Mouse (Mus musculus) heart, adult 2 months (tissue): ENCODE measurements at regions not wholly inside any gene's neighbourhood (a gene's known extent, or its start where the extent isn't known, plus 50 kb on each side); places are given as distances from the start of the nearest gene placed in this dataset.

Source experiments
- CTCF ChIP-seq: fragments of 200-600 bp; IDR thresholded peaks from 2 replicates; pipeline ENCODE4 v1.8.1; 2022; ENCODE audit warnings: antibody characterized with exemption, mild to moderate bottlenecking, moderate library complexity
- POLR2A ChIP-seq: fragments of 200-500 bp; IDR thresholded peaks from 2 replicates; pipeline ENCODE4 v1.6.1; 2011; ENCODE audit warnings: mild to moderate bottlenecking, low read depth, low read length, control low read depth; ENCODE audit not compliant: insufficient read depth

DNA sequence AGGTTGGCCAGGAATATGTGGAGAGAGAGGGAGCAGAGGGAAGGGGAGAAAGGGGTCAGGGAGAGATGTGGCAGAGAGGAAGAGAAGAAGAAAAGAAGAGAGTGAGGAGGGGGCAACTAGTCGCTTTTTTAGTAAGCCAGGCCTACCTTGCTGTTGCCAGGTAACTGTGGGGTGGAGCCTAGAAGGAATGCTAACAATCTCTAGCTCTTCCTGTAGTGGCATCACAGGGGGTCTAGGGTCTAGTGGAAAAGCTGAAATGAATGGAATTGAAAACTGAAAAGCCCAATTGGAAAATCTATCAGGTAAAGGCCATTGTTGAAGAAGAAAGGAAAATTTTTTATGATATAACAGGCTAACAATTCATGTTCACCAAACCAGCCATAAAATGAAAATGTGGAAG, 336.5 kb downstream of the Phf14 start:
- TF ChIP-seq POLR2A, result no peak
- no peak for TF ChIP-seq CTCF
